Mouse (Mus musculus) megakaryocyte-erythroid progenitor cell, adult 5 weeks (primary cell): Measurements from ENCODE around the gene Ripor2. TPM values are rescaled to one million over a fixed set of nuclear protein-coding genes. Genes with fewer than 3 reads are reported as not detected.

Source experiments
- polyA plus RNA-seq: library from polyadenylated mRNA; stranded (reverse); fragments of >175 nt; gene quantifications from 2 replicates; pipeline ENCODE4 v1.2.3, GENCODE M21; 2012

Ripor2 gene
- 14.2 and 16.6 TPM in 2 replicates for polyA plus RNA-seq

DNA sequence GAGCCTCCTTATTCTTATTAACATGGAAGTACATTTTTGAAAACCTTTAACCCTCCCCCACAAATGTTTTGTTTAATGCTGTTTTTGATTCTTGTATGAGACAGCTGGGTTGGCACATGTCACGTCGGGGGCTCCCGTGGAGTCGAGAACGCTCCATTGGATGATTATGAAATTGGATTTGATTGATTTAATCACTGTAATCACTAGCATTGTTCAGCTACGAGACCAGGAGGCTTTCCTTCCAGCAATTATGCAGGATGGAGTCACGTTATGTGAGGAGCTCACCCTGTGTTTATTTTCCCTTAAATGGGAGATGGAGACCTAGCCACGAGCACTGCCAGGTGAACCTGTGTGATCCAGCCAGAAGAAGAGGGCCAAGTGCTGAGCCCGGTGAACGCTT lies at the start of gene Ripor2:
TSS of gene Ripor2 (plus strand) at position 357 of the 400 bp plus-strand sequence.

DNA sequence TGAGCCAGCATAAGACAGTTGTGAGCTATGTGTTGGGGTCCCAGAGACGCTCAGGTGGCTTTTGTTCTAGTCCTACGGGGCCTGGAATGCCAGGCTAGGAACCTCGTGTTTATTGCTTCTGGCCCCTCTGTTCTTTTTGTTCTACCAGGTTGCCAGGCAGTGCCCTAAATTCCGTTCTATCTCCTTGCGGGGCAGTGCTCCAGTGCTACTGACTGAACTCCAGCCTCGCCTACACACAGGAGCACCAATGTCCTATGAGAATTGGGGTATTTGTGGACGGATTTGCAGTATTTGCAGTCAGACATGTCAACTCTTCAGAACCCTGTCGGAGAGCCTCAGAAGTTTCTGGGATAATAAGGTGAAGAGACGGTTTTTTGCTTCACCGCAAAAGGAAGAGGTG lies 159.0 kb downstream of the Ripor2 start, which contains the start of gene Armh2:
TSS of gene Armh2 (plus strand) at position 205 of the 400 bp plus-strand sequence.

DNA sequence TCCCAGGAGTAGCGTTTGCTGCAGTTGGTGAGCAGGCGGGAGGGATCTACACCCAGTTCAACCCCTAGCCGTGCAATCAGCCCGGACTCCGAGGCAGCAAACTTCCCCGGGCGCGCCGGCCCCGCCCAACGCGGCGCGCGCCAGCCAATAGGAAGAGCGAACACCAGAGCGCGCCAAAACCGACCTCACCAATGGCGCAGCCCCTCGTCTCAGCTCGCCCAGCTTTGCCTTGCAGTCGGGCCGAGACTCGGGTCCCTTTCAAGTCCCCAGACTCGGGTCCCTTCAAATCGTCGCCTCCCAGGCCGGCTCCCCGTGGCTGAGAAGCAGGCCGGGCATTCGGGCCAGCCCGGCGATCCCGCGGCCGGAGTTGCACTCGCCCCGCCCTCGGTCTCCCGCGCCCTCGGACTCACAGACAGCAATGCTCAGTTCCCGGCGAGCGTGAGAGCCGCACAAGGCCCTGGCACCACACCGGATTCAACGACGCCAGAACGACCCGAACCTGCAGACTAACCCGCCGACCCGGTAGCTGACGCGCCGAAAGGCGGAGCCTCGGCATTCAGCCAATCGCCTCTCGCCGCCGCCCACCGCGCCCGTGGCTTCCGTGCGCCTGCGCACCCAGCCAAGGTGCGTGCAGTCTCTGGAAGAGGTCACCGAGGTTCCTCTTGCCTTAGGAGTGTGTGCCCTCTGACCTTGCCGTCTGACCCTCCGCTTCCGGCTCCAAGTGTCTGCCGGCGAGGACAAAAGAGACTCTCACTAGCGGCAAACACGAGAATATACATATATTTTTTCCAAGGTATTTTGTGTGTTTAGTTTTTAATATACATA lies 179.6 kb downstream of the Ripor2 start, which contains the start of gene Gmnn:
TSS of gene Gmnn (minus strand) at position 521 of the 825 bp plus-strand sequence.

Other genes starting within 250 kb of the Ripor2 start
- gene Armh2, start 159.0 kb downstream of the Ripor2 start, polyA plus RNA-seq: not detected in 2 replicates
- gene Gmnn, start 179.7 kb downstream of the Ripor2 start, polyA plus RNA-seq: 9.4 and 11.4 TPM in 2 replicates
- gene BC005537, start 219.5 kb downstream of the Ripor2 start, polyA plus RNA-seq: 88.7 and 91.4 TPM in 2 replicates
- gene Acot13, start 249.4 kb downstream of the Ripor2 start, polyA plus RNA-seq: 28.5 and 33.7 TPM in 2 replicates
- 52.3 and 65.6 TPM in 2 replicates for gene Tdp2, start 249.5 kb downstream of the Ripor2 start, polyA plus RNA-seq